8 mouse cellular contexts compared by ENCODE assay signal in the genomic region with DNA sequence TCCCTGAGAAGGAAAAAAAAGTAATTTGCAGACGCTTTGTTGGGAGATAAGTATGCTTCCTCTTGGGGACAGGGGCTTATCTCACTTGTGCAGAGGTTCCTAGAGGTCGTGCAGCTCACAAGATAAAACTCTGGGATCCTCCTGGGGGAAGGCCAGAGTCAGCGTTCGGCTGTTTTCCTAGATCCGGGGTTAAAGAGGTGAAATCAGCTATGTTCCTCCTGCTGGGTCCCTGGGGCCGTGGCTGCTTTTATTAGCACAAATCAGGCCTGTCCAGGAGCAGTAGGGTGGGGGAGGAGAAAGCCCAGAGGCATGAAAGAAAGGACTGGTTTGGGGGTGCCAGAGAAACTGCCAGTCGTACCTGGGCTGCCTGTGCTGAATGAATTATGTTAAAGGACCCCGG.
DNase-seq lines count a peak whose midpoint lies in the region; ATAC-seq lines count a peak whose summit lies in the region.

No protein-coding gene starts in this region.

- no peaks in the 10 kb centered on the region for H3K27me3 ChIP-seq in hindbrain, embryonic 13.5 days
- H3K27me3 ChIP-seq in liver, embryonic 15.5 days, result 0 out of 2 replicates have a peak, but pooled peaks cover 3% of the 10 kb centered on the region

- no peak overlapping the region for H3K4me3 ChIP-seq in hindbrain, embryonic 13.5 days
- peak overlapping the region; percentile 39 for H3K4me3 ChIP-seq in liver, embryonic 15.5 days (replicated peaks)

- 0 out of 2 replicates have a peak overlapping the region, but pooled peaks have one; percentile 24 for H3K9ac ChIP-seq in hindbrain, embryonic 13.5 days
- peak overlapping the region; percentile 64 for H3K9ac ChIP-seq in liver, embryonic 15.5 days

- peak overlapping the region; percentile 29; the same call in 1 of the 2 replicates for H3K4me2 ChIP-seq in hindbrain, embryonic 13.5 days
- H3K4me2 ChIP-seq in liver, embryonic 15.5 days, result peak overlapping the region; percentile 79

- peak; percentile 87 for DNase-seq in MEL-GATA-1-ER (ENCODE audit: extremely low read depth, low read depth)
- peak; percentile 39 for DNase-seq in embryo, embryonic 11.5 days (ENCODE audit: low read depth, low spot score)
- DNase-seq in yolk sac, embryonic 10.5 days (ENCODE audit: low spot score), result peak; percentile 63
- DNase-seq in layer of hippocampus, adult 8-10 months (ENCODE audit: low spot score in 2 of 2), result no peak
- no peak for DNase-seq in adrenal gland, postnatal 36 days
- DNase-seq in ovary, postnatal 36 days (ENCODE audit: low spot score), result no peak

- peak; percentile 69 for ATAC-seq in hindbrain, embryonic 13.5 days (ENCODE audit: low FRiP score)
- peak; percentile 94 for ATAC-seq in liver, embryonic 15.5 days (ENCODE audit: insufficient read depth)

- WGBS in hindbrain, embryonic 13.5 days, result 9% methylated on average over 8 of the region's 8 CpGs
- WGBS in liver, embryonic 15.5 days (ENCODE audit: insufficient replicate concordance), result 4% methylated on average over 8 of the region's 8 CpGs

- H3K36me3 ChIP-seq in hindbrain, embryonic 13.5 days, result no peaks in the 10 kb centered on the region
- H3K36me3 ChIP-seq in liver, embryonic 15.5 days (replicated peaks), result no peaks in the 10 kb centered on the region

- peaks cover 38% of the 10 kb centered on the region for H3K4me1 ChIP-seq in hindbrain, embryonic 13.5 days (replicated peaks)
- H3K4me1 ChIP-seq in liver, embryonic 15.5 days (replicated peaks), result peaks cover 59% of the 10 kb centered on the region

- no peaks in the 10 kb centered on the region for H3K9me3 ChIP-seq in hindbrain, embryonic 13.5 days
- H3K9me3 ChIP-seq in liver, embryonic 15.5 days (replicated peaks), result no peaks in the 10 kb centered on the region

- H3K27ac ChIP-seq in hindbrain, embryonic 13.5 days, result peak overlapping the region; percentile 77
- H3K27ac ChIP-seq in liver, embryonic 15.5 days (replicated peaks), result peak overlapping the region; percentile 99

Comparison
In these comparisons a context has a peak if more than half of its experiments do, and no peak if none do; other contexts are left out.
1. DNase-seq: peak in MEL-GATA-1-ER (single experiment), embryo, embryonic 11.5 days (single experiment) and yolk sac, embryonic 10.5 days (single experiment); none in layer of hippocampus, adult 8-10 months (0 of 2), adrenal gland, postnatal 36 days (0 of 2) and ovary, postnatal 36 days (single experiment).